Mouse (Mus musculus): ENCODE results near the gene Slc1a4. TPM values are rescaled to one million over a fixed set of nuclear protein-coding genes. Genes with fewer than 3 reads are reported as not detected.
A peak's percentile ranks its signal among the peaks of the same experiment; 100 is the strongest.

Slc1a4 gene
- polyA plus RNA-seq, 1 experiment from 2014 or later = 13.5 TPM

DNA sequence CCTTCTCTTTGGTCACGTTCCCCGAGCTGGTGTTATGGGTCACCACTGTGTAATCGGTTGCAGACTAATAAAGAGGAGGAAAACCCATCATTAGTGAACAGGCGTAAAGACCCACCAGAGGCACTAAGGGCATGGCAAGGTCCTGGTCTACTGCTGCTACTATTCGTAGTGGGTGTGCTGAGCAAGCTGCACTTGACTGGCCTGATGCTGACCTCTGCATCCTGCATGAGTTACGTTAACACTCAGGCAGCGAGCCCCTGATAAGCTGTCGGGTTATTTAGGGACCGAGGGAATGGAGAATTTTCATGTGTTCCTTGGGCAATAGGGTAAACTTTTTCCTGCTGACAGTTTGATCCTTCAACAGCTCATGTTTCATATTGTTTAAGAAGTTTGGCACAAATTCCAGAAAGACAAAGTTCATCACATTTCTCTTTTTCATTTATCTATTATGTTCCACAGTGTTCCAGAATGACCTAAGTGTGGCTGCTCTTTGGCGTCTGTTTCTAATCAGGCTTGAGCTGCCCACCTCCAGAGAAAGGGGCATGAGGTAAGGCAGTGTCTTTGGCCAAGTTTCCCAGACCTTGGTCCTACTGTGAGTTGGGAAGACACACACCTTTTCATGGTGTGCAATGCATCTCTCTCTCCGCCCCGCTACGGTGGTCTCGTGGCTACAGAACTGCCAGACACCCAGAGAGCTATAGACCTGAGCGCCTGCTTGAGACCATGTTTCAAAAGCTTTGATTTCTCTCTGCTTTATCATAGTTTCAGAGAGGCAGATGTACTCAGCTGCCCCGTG is 13.7 kb downstream of the Slc1a4 start:
- Histone ChIP-seq H3K27me3 (replicated peaks; ENCODE audit: low read depth, poor library complexity, severe bottlenecking) (no peaks in the 10 kb centered on the region), H3K36me3 (replicated peaks) (peaks cover 5% of the 10 kb centered on the region; the same call in 1 of the 2 replicates), H3K4me1 (peaks cover 15% of the 10 kb centered on the region), H3K9me3 (no peaks in the 10 kb centered on the region), H3K27ac (replicated peaks) (no peak overlapping the region), H3K4me3 (no peak overlapping the region)
- WGBS = 73% methylated on average over 16 of the region's 16 CpGs
- DNase-seq (ENCODE audit: low spot score) = no peak

DNA sequence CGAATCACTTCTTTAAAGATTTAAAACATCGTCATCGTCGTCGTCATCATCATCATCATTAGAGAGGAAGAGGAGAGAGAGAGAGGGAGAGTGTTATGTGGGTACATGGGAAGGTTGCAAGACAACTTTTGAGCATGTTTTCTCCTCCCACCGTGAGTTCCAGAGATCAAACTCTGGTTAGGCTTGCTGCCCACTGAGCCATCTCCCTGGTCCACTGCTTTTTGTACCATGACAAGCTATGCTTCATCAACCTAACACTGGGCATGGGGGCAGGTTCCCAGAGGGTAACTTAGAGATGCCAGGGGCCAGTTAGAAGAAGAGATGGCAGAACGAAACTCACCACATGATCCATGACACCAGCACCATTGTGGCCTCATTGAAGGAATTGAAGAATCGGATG is 18.9 kb downstream of the Slc1a4 start:
- Histone ChIP-seq H3K27ac (replicated peaks) (no peak overlapping the region), H3K4me3 (no peak overlapping the region), H3K4me1 (peaks cover 3% of the 10 kb centered on the region), H3K27me3 (replicated peaks; ENCODE audit: low read depth, poor library complexity, severe bottlenecking) (no peaks in the 10 kb centered on the region), H3K9me3 (no peaks in the 10 kb centered on the region), H3K36me3 (replicated peaks) (peaks cover 16% of the 10 kb centered on the region)
- 92% methylated on average over 8 of the region's 8 CpGs for WGBS
- no peak for DNase-seq (ENCODE audit: low spot score)

DNA sequence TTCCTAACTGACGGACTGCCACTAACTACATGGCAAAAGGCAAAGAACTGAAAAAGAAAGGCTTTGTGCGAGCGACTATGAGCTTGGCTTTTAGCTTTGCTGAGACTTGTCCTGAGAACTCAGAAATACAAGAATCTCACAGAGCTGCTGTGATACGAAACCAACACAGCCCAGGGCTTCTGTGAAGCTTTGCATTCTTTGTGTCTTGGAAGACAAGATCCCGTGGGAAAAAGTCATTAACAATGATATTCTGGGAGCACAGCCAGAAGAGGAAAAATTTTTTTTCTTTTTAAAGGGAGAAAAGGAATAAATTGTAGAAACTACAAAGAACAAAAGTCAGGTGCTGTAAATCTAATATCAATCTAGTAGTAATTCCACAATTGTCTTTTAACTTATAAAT is 23.5 kb downstream of the Slc1a4 start:
- Histone ChIP-seq H3K4me1 (no peaks in the 10 kb centered on the region), H3K27ac (replicated peaks) (no peak overlapping the region), H3K9me3 (no peaks in the 10 kb centered on the region), H3K4me3 (no peak overlapping the region), H3K27me3 (replicated peaks; ENCODE audit: low read depth, poor library complexity, severe bottlenecking) (no peaks in the 10 kb centered on the region), H3K36me3 (replicated peaks) (peaks cover 53% of the 10 kb centered on the region)
- no peak for DNase-seq (ENCODE audit: low spot score)
- WGBS = 84% methylated on average over 5 of the region's 5 CpGs

DNA sequence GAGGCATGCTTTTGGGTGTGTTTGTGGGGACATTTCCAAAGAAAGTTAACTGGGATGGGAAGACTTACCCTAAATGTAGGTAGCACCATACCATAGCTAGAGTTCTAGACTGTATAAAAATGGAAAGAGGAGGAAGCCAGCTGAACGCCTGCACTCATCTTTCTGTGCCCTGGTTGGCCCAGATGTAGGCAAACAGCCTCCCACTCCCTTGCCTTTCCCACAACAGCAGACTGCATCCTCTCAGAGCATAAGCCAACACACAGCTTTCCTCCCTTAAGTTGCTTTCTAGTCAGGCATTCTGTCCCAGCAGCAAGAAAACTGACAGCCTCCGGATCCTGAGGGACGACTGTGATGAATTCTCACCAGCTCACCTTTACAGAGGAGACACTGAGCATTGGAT is 25.1 kb downstream of the Slc1a4 start:
- no peak for DNase-seq (ENCODE audit: low spot score)

DNA sequence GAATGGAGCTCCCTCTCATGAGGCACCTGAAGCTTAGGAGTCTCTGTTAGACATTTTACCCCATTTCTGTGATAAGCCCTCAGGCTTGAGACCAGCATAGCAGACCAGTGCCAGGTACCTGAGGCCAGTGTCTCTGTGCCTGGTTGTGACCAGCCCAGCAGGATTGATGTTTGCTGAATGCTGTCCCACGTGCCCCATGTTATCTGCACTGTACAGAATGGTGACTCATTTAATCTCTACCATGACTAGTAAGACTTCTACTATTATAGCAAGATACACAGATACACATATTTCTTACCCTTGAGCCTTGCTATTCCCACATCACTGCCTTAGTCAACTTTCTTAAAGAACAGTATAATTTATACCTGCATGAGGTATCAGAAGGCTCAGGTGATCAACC is 26.9 kb downstream of the Slc1a4 start:
- Histone ChIP-seq H3K4me1 (no peaks in the 10 kb centered on the region), H3K27me3 (replicated peaks; ENCODE audit: low read depth, poor library complexity, severe bottlenecking) (no peaks in the 10 kb centered on the region), H3K27ac (replicated peaks) (no peak overlapping the region), H3K9me3 (no peaks in the 10 kb centered on the region), H3K4me3 (no peak overlapping the region), H3K36me3 (replicated peaks) (peaks cover 60% of the 10 kb centered on the region)
- DNase-seq (ENCODE audit: low spot score) = no peak
- WGBS = 65% methylated on average over 1 of the region's 1 CpGs

More for the DNA sequence above, 25.1 kb downstream of the Slc1a4 start:
- peaks cover 68% of the 10 kb centered on the region for H3K36me3 ChIP-seq (replicated peaks)
- no peak overlapping the region for H3K4me3 ChIP-seq
- no peaks in the 10 kb centered on the region for H3K4me1 ChIP-seq
- no peaks in the 10 kb centered on the region for H3K27me3 ChIP-seq (replicated peaks; ENCODE audit: low read depth, poor library complexity, severe bottlenecking)
- 92% methylated on average over 3 of the region's 3 CpGs for WGBS
- H3K9me3 ChIP-seq = no peaks in the 10 kb centered on the region
- H3K27ac ChIP-seq (replicated peaks) = no peak overlapping the region

DNA sequence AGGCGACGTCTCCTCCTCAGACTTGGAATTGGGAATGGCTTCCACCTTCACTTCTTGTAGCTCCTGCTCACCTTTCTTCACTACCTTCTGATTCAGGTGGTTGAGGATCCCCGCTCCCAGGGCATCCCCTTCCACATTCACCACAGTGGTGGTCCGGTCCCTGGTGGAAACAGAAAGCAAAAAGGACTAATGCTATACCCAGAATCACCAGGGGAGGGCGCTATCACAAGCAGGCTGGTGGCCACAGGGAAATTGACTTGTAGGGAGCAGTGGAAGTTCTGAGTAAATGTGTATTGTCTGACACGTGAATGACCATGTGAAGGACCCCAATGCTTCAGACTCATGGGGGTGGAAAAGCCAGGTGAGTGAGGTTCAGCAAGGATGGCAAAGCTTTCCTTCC is 28.2 kb downstream of the Slc1a4 start:
- Histone ChIP-seq H3K9me3 (no peaks in the 10 kb centered on the region), H3K4me1 (no peaks in the 10 kb centered on the region), H3K4me3 (no peak overlapping the region), H3K27me3 (replicated peaks; ENCODE audit: low read depth, poor library complexity, severe bottlenecking) (no peaks in the 10 kb centered on the region), H3K27ac (replicated peaks) (no peak overlapping the region), H3K36me3 (replicated peaks) (peaks cover 60% of the 10 kb centered on the region)
- DNase-seq (ENCODE audit: low spot score) = peak; percentile 40
- WGBS = 74% methylated on average over 6 of the region's 6 CpGs

DNA sequence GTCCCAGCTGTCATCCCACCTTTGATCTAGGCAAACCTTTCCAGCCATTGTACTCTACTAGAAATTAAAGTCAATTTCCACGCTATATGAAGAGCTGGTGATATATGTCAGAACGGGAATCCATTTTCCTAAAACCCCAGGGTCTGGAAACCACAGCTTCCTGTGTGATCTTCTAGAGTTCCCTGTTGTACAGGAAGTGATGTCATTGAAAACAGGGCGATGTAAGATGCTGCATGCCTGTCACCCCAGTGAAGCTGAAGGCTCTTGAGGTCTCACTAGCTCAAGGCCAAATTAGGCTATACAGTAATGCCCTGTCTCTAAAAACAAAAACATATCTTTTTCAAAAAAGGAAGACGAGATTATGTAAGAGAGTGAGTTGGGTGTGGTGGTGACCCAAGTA is 31.2 kb downstream of the Slc1a4 start:
- WGBS = 86% methylated on average over 4 of the region's 4 CpGs
- no peaks in the 10 kb centered on the region for H3K4me1 ChIP-seq

DNA sequence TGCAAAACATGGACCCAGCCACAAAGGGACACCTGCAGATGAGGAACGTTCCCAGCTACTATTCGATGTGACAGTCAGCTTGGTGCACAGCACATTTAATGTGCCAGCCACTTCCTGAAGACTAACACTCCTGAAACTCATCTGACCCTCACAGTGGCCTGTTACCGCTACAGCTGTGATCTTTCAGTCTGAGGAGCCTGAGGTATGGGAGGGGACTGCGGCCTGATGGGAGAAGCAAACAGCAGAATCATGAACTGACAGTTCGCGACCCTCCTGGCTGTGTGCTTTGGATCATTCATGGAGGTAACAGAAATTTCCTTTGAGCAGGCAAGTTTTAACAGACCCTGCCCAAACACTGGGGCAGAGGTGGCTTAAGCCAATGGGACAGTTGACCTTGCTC is 31.7 kb downstream of the Slc1a4 start:
- Histone ChIP-seq H3K27ac (replicated peaks) (no peak overlapping the region), H3K4me1 (no peaks in the 10 kb centered on the region), H3K4me3 (no peak overlapping the region), H3K36me3 (replicated peaks) (peaks cover 32% of the 10 kb centered on the region), H3K27me3 (replicated peaks; ENCODE audit: low read depth, poor library complexity, severe bottlenecking) (no peaks in the 10 kb centered on the region), H3K9me3 (no peaks in the 10 kb centered on the region)
- WGBS = 85% methylated on average over 6 of the region's 6 CpGs
- DNase-seq (ENCODE audit: low spot score) = no peak

More for the DNA sequence above, 31.2 kb downstream of the Slc1a4 start:
- Histone ChIP-seq H3K4me3 (no peak overlapping the region), H3K27me3 (replicated peaks; ENCODE audit: low read depth, poor library complexity, severe bottlenecking) (no peaks in the 10 kb centered on the region), H3K36me3 (replicated peaks) (peaks cover 37% of the 10 kb centered on the region), H3K27ac (replicated peaks) (no peak overlapping the region), H3K9me3 (no peaks in the 10 kb centered on the region)
- no peak for DNase-seq (ENCODE audit: low spot score)

DNA sequence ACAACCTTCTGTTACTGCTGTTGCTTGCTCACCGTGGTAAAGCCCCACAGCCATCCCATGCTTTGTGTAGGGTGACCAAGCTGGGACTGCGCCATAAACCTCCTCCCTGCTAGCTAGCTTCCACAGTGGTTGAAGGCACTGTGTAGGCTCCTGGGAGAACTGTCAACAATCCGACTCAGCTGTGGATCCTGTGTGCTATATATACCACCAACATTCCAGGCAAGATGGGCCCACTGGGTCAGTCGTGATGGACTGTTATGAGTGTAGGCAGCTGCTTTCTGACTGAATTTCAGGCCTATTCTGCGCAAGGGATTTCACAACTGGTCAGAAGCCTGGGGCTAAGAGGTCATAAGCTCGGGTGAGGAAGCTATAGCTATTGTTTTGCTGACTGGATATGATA is 32.6 kb downstream of the Slc1a4 start:
- Histone ChIP-seq H3K4me1 (no peaks in the 10 kb centered on the region), H3K4me3 (no peak overlapping the region), H3K9me3 (no peaks in the 10 kb centered on the region), H3K27me3 (replicated peaks; ENCODE audit: low read depth, poor library complexity, severe bottlenecking) (no peaks in the 10 kb centered on the region), H3K27ac (replicated peaks) (no peak overlapping the region), H3K36me3 (replicated peaks) (peaks cover 23% of the 10 kb centered on the region)
- DNase-seq (ENCODE audit: low spot score) = no peak
- 86% methylated on average over 6 of the region's 6 CpGs for WGBS

DNA sequence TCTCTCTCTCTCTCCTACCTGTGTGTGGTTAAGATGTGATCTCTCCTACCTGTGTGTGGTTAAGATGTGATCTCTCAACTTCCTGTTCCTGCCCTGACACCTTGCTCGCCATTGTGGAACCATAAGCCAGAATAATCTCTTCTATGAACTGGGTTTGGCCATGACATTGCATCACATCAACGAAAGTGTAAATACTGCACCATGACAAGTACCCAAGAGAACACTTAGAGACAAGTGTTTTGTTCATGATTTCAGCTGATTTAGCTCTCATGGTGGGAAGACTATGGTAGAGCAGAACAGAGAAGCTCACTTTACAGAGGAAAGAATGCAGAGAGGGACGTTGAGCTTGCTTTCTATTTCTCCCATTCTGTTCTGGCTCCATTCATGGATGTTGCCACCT is 48.0 kb downstream of the Slc1a4 start:
- no peaks in the 10 kb centered on the region for H3K27me3 ChIP-seq (replicated peaks; ENCODE audit: low read depth, poor library complexity, severe bottlenecking)
- H3K27ac ChIP-seq (replicated peaks) = no peak overlapping the region
- DNase-seq (ENCODE audit: low spot score) = no peak
- H3K4me3 ChIP-seq = no peak overlapping the region
- H3K4me1 ChIP-seq = no peaks in the 10 kb centered on the region
- WGBS = 79% methylated on average over 3 of the region's 3 CpGs
- no peaks in the 10 kb centered on the region for H3K36me3 ChIP-seq (replicated peaks)
- no peaks in the 10 kb centered on the region for H3K9me3 ChIP-seq

DNA sequence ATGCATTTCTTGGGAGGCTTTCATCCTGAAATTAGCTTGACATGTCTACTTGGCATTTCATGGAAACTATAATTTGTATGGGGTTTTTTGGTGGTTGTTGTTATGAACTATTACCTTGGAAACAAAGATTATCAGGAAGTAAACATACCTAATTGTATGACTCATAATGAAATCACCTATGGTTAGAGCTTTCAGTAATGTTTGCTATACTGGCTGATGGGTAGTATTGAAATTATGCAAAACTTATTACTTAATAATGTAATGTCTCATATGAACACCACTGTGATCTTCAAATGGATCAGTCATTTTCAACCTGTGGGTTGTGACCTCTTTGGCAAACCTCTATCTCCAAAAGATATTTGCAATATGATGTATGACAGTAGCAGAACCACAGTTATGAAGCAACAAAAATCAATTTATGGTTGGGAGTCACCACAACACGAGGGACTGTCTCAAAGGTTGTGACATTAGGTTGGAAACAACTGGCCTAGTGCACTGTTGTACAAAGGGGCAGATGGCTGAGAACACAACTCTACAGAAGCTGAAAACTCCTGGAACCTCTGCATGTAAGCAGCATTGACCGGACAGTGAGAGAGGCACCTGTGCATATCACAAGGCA is 49.8 kb downstream of the Slc1a4 start:
- H3K4me1 ChIP-seq = no peaks in the 10 kb centered on the region
- H3K36me3 ChIP-seq (replicated peaks) = no peaks in the 10 kb centered on the region
- H3K9me3 ChIP-seq = no peaks in the 10 kb centered on the region
- H3K4me3 ChIP-seq = no peak overlapping the region
- no peaks in the 10 kb centered on the region for H3K27me3 ChIP-seq (replicated peaks; ENCODE audit: low read depth, poor library complexity, severe bottlenecking)
- 79% methylated on average over 2 of the region's 2 CpGs for WGBS
- H3K27ac ChIP-seq (replicated peaks) = no peak overlapping the region
- DNase-seq (ENCODE audit: low spot score) = no peak

DNA sequence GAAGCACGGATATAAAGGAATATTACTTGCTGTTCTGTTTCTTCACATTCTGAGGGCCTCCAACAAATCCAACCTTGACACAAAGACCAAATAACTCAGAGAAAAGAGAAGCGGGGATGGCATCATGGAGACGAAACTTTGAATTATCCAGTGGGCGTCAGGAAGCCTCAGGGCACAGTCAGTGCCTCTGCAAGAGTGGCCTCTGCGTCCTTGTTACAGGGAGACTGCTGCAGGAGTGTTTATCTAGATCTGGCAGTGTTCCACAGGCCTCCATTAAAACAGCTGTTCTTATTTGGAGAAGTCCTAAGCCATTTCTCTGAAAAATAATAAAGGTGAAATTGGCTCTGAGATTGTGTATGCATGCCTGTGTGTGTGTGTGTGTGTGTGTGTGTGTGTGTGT is 51.5 kb downstream of the Slc1a4 start:
- Histone ChIP-seq H3K4me1 (no peaks in the 10 kb centered on the region), H3K9me3 (no peaks in the 10 kb centered on the region), H3K4me3 (no peak overlapping the region), H3K36me3 (replicated peaks) (no peaks in the 10 kb centered on the region), H3K27ac (replicated peaks) (no peak overlapping the region), H3K27me3 (replicated peaks; ENCODE audit: low read depth, poor library complexity, severe bottlenecking) (no peaks in the 10 kb centered on the region)
- 79% methylated on average over 5 of the region's 5 CpGs for WGBS
- DNase-seq (ENCODE audit: low spot score) = no peak

DNA sequence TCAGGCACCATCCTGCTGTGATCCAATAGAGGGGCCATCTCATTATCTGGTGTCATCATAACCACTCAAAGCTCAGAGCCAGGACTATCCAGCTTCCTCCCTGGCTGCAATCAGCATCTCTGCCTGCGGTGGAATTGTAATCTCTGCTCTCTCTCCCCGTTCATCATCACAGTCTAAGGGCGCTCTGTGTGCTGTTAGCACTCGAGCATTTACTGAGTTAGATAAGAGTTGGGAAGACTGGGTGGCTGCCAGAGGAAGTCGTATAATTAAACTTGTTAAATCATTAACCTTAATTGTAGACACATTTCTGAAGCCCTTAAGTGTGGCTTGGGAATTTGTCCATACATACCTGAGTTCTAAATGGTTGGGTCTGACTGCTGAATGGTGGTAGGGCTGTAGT is 53.8 kb downstream of the Slc1a4 start:
- WGBS = 67% methylated on average over 5 of the region's 5 CpGs
- Histone ChIP-seq H3K4me1 (no peaks in the 10 kb centered on the region), H3K27ac (replicated peaks) (no peak overlapping the region), H3K36me3 (replicated peaks) (no peaks in the 10 kb centered on the region), H3K9me3 (no peaks in the 10 kb centered on the region), H3K27me3 (replicated peaks; ENCODE audit: low read depth, poor library complexity, severe bottlenecking) (no peaks in the 10 kb centered on the region), H3K4me3 (no peak overlapping the region)
- DNase-seq (ENCODE audit: low spot score) = no peak

All from embryonic facial prominence, embryonic 10.5 days (tissue).